ENCODE assay signal across 8 mouse cellular contexts in the genomic region with DNA sequence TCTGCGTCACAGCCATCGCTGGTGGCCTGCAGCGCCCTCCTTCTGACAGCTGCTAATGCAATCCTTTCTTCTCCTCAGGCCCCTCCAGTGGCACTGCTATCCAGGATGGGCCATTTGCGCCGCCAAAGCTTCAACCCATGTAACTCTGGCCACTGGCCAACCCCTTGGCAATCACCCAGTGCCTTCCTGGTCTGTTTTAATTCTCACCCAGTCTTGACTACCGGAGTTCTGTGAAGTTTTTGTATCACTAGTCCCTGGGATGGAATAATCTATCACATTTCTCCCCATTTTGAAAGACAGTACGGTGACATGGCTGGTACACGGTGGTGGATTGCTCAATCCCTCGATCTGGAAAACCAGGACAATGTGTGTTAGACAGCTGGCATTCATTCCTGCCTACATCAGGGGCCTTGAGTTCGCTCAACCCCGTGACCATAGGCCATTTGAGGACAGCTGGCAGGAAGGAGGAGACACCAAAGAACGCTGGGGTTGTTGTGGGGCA.
DNase-seq lines count a peak whose midpoint lies in the region; ATAC-seq lines count a peak whose summit lies in the region.

No protein-coding gene starts in this region.

- no peak overlapping the region for H3K27ac ChIP-seq in kidney, embryonic 16.5 days (ENCODE audit: low read length)
- peak overlapping the region; percentile 36 for H3K27ac ChIP-seq in heart, embryonic 16.5 days (ENCODE audit: low read length)

- peak; percentile 79 for DNase-seq in kidney, adult 18-20 months
- DNase-seq in adipocyte (ENCODE audit: low spot score), result peak; percentile 78
- peak; percentile 77 for DNase-seq in cerebellum, adult 11-12 months
- no peak for DNase-seq in spleen, postnatal 4 days (ENCODE audit: low spot score in 2 of 2)

- H3K4me1 ChIP-seq in kidney, embryonic 16.5 days (ENCODE audit: insufficient read depth, low read length), result peaks cover 46% of the 10 kb centered on the region
- H3K4me1 ChIP-seq in heart, embryonic 16.5 days (ENCODE audit: control insufficient read depth, insufficient read depth, low read length), result peaks cover 41% of the 10 kb centered on the region

- no peaks in the 10 kb centered on the region for H3K27me3 ChIP-seq in kidney, embryonic 16.5 days (ENCODE audit: insufficient read depth, low read length)
- H3K27me3 ChIP-seq in heart, embryonic 16.5 days (ENCODE audit: control insufficient read depth, insufficient read depth, low read length), result no peaks in the 10 kb centered on the region

- H3K9ac ChIP-seq in kidney, embryonic 16.5 days (replicated peaks; ENCODE audit: low read length), result no peak overlapping the region
- H3K9ac ChIP-seq in heart, embryonic 16.5 days (ENCODE audit: low read length), result no peak overlapping the region

- H3K4me2 ChIP-seq in kidney, embryonic 16.5 days (replicated peaks; ENCODE audit: low read depth, low read length), result no peak overlapping the region
- no peak overlapping the region for H3K4me2 ChIP-seq in heart, embryonic 16.5 days (ENCODE audit: low read depth, low read length)

- no peak overlapping the region for H3K4me3 ChIP-seq in kidney, embryonic 16.5 days (ENCODE audit: low read length)
- no peak overlapping the region for H3K4me3 ChIP-seq in heart, embryonic 16.5 days (ENCODE audit: low read length)

- WGBS in kidney, embryonic 16.5 days, result 73% methylated on average over 12 of the region's 12 CpGs
- WGBS in heart, embryonic 16.5 days, result 51% methylated on average over 12 of the region's 12 CpGs

- ATAC-seq in kidney, embryonic 16.5 days (ENCODE audit: low FRiP score, low TSS enrichment), result no peak
- ATAC-seq in heart, embryonic 16.5 days (replicated peaks; ENCODE audit: extremely low read depth, insufficient read depth, low FRiP score), result peak; percentile 49; the same call in 1 of the 2 replicates
- peak; percentile 22; the same call in 1 of the 2 replicates for ATAC-seq in megakaryocyte-erythroid progenitor cell, adult 5-6 weeks (replicated peaks; ENCODE audit: low FRiP score, low TSS enrichment, poor library complexity, severe bottlenecking)
- ATAC-seq in activated CD4-positive, CD25-positive, alpha-beta regulatory T cell, adult 4 months, result no peak

- 0 out of 2 replicates have a peak, but pooled peaks cover 2% of the 10 kb centered on the region for H3K36me3 ChIP-seq in kidney, embryonic 16.5 days (ENCODE audit: insufficient read depth, low read length)
- 0 out of 2 replicates have a peak, but pooled peaks cover 4% of the 10 kb centered on the region for H3K36me3 ChIP-seq in heart, embryonic 16.5 days (ENCODE audit: control insufficient read depth, insufficient read depth)

- no peaks in the 10 kb centered on the region for H3K9me3 ChIP-seq in kidney, embryonic 16.5 days (ENCODE audit: low read length)
- no peaks in the 10 kb centered on the region for H3K9me3 ChIP-seq in heart, embryonic 16.5 days (replicated peaks; ENCODE audit: control insufficient read depth, low read length)

Comparison
In these comparisons a context has a peak if more than half of its experiments do, and no peak if none do; other contexts are left out.
1. DNase-seq: peak in kidney, adult 18-20 months (single experiment), adipocyte (single experiment) and cerebellum, adult 11-12 months (single experiment); none in spleen, postnatal 4 days (0 of 2).
2. ATAC-seq: peak in heart, embryonic 16.5 days (single experiment) and megakaryocyte-erythroid progenitor cell, adult 5-6 weeks (single experiment); none in kidney, embryonic 16.5 days (single experiment) and activated CD4-positive, CD25-positive, alpha-beta regulatory T cell, adult 4 months (single experiment).